Mouse (Mus musculus): ENCODE data around the gene Car12.

The Car12 gene

DNA sequence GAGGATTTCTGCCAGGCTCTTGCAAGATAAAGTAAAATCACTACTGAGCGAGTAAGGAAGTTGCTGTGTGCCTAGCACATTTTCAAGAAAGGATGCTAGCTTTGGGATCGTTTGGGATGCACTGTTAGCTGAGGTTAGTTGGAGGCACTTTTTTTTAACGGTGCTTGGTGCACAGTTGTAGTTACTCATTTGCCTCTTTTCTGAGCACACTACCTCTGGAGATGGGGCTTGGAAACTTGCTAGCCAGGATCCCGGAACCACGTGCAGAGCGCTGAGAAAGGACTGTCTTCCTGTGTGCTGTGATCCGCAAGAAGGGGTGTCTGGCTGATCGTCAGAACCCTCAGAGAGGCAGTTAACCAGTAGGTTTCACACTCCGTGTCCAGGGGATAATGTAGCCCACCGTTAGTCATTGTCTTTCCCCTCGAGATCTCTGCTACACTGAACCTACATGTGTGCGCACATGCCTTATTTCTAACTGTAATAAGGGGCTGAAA lies 583 bp downstream of the Car12 start:
- DNase-seq, result peak in 1 of 2 experiments; percentile 20

DNA sequence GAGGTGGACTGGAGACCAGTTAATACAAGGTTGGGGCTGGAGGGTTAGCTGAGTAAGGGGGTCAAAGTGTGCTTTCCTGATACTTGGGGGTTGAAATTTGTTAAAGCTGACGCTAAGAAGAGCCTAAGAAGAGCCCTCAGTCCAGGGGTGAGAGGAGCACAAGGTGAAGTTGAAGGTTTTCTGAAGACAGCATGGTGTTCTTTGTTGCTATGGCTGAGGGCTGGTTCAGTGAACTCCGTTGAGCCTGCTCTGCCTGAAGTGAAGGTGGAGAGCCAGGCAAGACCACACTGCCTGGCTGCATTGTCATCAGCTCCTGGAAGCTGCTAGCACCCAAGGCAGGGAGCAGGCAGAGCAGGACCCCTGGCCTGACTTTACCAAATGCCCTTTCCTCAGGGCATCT lies 1.9 kb downstream of the Car12 start:
- DNase-seq, result no peak

DNA sequence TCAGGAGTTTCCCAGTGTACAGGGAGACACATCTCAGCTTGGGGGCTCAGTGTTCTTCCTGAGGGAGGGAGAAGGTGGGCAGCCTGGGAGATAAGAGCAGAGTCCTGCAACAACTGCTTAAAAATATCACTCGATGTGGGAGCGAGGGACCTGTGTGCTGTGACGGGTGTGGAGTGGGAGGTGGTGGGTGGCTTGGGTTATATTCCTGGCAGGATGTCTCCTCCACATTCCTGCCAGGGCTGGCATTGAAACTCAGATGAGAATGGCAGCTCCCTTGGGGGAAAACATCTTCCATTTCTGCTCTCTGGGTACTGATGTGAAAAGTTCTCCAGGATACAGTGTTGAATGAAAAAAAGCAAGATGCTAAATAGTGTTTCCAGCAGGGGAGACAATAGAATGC lies 3.0 kb downstream of the Car12 start:
- DNase-seq, result no peak

DNA sequence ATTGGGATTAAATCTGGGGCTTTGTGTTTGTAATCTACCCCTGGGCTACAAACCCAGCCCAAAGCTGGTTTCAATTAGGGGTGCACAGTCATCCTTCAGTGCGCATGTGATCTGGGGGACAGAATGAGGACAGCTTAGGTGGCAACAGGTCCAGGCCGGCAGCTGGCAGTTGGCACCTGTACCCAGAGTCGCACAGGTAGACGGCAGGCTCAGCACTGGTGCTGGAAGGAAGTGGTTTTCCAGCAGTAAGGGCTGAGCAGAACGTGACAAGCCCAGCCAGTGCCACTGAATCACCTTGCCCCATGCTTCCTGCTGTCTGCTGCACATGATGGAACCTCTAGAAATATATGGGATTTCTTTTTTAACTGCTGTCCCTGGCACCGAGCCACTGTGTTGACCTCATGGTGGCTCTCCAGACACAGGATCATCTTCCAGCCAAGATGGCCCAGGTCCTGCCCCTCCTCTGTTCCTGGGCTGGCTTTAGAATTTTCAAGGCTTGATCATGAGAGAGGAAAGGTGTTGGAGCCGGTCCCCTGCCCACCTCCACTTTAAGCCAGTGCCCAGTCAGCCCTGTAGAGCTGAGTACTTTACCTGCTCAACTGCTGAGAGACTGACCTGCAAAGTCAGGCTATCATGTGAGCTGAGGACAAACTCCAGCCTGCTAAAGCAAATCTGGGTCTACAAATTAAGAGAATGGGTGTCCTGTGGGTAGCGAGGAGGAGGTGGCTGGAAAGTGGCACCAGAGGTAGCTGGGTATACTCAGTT lies 7.4 kb downstream of the Car12 start:
- peak in 1 of 2 experiments; percentile 36 for DNase-seq

DNA sequence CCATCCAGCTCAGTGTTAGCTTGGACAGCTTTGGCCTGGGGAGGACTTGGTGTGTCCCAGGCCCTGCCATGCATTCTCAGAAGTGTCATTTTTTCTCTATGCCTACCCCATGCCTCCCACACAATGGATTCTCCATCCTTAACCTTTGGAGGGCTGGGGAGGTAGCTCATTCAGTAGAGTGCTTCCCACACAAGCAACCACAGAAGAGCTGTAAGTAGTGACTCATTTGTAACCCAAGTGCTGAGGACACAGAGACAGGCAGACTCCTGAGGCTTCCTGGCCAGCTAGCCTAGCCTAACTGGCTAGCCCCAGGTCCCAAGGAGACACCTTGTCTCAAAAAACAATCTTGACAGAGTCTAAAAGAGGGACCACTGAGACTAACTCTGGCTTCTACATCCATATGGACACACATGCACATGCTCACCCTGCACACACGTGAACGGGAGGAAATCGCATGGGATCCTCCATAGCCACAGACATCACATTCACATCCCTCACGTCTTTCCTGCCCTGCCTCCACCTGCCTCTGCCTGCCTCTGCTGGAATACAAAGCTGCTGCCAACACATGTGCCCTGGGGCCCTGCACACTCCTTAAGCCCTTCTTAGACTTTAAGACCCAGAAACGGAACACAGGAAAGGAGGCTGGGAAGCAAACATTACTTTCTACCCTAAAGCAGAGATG lies 8.8 kb downstream of the Car12 start:
- no peak for DNase-seq

DNA sequence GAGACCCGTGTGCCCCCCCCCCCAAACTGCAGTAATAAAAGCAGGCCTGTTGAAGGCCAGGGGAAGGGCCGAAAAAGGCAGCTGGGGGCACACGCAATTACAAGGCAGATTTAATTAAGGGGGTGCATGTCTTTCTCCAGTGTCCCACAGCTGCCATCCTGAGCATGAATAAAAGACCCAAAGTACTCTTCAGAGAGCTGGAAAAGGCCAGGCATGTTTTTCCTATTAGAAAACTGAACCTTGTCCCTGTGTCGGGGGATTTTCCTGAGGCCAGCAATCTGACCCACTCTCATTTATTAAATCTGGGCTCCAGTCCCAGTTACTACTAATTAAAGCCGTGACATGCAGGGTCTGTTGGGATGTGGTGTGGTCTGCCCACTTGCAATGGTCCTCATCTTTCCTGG lies 9.4 kb downstream of the Car12 start:
- no peak for DNase-seq

DNA sequence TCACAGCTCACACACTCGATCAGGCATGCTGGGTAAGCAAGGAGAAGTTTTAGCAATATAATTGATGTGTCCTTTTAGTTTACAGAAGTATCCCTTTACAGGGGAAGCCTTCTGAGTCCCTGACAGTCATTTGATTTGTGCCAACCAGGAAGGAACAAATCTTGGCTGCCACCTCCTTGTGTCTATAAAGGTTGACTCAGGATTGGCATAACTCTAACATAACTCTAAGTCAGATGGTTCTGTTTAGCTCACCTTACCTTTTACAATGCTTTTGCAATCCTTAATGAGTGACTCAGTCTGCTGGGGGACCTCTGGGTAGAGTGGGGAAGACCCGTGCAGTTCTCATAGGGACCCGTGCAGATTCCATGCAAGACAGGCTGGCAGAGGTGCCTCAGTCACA lies 12.1 kb downstream of the Car12 start:
- DNase-seq, result no peak

DNA sequence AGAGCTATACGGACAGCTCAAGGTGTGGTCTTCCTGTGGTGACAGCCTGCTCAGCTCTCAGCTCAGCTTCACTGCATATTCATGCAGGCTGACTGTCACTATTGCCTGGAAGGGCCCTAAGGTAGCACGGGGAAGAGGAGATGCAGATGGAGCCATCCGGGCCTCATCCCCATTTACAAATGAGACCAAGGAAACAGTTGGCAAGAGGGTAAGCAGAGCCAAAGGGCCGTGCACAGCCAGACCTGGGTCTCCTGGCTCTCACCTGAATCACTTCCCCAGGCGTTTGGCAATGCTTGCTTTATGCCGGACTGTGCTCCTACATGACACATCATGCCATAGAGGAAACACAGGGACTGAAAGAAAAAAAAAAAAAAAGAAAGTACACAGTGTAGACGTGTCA lies 13.8 kb downstream of the Car12 start:
- DNase-seq, result peak; percentile 68 to 73

DNA sequence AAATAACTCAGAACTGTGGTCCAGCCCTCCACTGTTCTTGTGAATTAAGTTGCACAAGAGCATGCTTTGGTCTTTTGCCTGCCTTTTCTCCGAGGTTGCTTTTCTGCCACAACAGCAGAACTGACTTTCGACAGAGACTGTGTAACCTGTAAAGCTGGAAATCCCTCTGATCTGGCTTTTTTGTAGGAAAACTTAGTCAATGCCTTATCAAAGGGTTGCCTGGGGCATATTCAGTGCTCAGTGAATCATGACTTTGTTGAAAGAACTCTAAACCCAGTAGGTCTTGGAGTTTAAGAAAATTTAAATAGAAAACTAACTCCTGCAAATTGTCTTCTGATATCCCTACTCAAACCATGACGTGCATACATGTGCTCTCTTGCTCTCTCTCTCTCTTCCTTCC lies 17.1 kb downstream of the Car12 start:
- no peak for DNase-seq

DNA sequence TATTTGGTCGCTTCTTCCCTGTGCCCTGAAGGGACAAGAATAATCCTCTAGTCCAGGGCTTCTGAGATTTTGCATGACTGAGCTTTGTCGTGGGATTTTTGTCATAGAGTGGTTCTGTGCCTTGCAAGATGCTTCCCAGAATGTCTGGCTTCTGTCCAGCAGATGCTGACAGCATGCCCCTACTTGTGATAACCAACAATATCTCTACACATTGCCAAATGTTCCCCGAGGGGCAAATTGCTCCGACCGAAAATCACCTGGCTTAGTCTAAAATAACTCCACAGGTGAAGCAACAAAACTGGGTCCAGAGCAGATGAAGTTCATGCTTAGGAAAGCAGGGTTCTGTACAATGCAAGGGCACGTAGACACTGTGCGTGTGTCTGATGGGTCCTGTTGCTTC lies 17.8 kb downstream of the Car12 start:
- peak in 1 of 2 experiments; percentile 22 for DNase-seq

DNA sequence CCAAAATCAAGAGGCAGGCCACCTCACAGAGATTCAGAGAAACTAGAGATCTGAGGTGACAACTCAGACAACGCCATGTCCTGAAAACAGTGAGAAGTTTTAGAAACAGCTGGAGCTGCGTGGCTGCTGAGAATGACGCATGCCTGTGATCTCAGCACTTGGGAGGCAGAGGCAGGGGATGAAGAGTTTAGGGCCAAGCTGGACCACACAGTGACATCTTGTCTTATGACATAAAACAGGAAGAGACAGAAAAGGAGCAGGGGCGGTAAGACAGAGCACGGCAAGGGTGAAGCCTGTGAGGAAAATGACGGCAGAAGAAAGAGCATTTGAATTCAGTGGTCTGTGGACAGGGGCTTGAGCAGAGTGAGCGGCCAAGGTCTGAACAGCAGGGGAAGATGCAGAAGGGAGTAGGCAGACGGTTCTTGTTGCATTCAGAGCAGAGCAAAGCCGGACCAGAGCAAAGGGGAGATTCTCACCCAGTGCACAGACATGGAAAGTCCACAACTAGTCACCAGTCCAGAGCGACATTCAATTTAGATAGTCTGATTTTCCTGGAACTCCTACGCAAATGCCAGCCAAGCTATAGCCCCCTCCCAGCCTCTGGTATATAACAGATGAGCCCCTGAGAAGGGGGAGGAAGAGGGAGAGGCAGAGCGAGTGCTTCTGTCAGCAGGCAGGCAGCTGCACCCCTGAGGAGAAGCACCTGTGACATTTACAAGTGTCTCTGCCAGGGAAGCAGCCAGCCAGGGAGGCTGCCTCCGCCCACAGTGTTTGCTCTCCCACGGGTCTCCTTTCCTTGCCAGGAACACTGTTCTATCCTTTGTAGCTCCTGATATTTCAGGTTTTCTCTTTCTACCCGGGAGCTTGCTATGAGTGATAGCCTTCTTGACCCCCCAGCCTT lies 19.6 kb downstream of the Car12 start:
- DNase-seq, result peak; percentile 90

DNA sequence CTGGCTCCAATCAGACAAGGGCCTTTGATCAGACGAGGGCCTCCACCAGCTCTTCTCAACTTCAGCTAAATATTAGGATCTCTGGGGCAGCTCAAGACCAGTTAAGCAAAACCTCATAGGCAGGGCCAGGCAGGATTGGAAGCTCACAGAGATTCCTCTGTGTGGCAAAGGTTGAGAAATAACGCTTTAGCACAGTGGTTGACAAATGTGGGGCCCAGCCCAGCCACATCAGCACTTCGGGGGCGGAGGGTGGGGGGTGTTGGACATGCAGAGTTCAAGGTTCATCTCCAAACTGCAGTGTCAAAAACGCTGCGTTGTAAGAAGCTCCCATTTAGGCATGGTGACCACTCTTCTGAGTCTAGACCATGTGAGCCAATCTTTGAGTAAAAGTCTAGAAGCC lies 21.1 kb downstream of the Car12 start:
- DNase-seq, result no peak

DNA sequence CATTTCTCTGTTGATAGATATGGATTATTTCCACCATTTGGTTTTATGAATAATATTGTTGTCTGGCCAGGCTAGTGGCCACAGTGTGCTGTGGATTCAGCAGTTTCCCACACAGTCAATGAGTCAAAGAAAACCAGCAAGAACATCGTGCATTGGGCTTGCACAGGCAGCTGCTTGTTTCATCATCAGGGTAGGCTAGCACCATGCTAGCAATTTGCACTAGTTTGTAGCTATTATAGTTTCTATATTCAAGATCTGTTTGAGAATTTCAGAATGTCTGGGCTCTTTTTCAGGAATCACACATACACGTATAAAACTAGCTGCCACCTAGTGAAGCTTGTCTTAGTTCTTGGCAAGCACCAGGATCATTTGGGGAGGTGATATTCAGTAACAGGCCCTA lies 21.6 kb downstream of the Car12 start:
- DNase-seq, result no peak

DNA sequence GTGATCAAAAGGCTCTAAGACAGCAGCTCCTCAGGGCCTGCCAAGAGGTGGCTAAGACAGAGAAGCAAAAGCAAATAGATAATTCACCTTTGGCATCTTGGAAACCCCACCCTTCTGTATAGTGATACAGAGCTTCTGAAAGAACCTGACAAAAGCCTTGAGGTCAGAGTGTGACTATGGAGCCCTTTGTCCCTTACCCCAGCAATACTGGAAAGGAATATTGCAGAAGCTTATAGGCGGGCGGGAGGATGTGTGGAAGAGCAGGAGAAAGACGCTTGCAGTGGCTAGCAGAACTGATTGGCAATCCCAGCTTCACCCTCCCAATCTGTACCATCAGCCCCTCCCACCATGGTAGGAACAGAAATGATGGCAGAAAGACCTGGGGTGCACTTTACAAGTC lies 22.5 kb downstream of the Car12 start:
- no peak for DNase-seq

DNA sequence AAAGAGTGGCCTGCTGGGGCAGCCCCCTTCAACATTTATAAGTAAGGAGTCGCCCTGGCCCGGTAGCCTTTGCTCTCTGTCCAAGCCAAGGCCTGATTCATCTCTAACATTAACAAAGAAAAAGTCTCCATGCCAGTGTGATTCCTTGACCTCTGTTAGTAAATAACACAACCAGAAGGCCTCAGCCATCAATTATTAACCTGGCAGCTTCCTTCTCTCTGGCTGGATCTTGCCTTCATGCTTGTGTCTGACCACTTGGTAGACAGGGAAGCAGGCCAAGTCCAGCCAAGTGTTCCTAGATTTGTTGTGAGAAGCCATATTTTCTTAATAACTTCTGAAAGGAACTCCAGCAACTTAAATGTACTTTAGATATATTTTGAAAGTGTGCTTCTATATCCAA lies 23.1 kb downstream of the Car12 start:
- peak in 1 of 2 experiments; percentile 31 for DNase-seq

DNA sequence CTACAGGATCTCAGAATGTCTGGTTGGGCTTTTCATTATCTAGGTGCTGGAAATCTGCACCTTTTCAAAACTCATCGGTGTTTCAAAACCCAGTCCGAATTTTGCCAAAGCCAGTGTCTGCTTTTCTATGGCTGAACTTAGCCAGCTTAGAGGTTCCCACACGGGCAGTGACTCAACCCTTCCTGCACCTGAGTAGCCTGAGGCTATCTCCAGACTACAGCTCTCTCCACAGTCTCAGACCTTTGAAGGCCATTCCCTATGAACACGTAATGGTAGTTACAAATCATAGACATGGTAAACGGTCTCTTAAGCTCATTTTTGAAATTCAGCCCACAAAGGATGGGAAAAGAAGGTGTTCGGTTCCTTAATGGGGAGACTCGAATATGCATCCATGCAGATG lies 26.0 kb downstream of the Car12 start:
- DNase-seq, result no peak

DNA sequence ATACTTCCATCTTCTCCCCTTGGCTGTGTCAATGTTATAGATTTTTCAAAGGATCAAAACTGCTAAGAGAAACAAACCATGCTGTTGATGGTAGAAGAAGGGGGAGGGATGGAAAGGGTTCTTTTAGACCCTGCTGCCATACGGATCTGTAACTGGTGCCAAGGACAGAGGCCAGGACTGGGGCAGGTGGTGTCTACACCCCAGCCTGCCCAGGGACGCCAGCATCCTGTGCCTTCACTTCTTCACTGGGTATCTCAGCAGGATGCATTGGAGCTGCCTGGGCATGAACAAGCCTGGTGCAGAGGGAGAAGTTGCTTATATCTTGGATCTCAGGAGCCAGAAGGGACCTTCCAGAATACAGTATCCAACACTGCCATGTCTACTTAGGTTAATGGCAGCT lies 31.0 kb downstream of the Car12 start:
- DNase-seq, result peak in 1 of 2 experiments; percentile 39

DNA sequence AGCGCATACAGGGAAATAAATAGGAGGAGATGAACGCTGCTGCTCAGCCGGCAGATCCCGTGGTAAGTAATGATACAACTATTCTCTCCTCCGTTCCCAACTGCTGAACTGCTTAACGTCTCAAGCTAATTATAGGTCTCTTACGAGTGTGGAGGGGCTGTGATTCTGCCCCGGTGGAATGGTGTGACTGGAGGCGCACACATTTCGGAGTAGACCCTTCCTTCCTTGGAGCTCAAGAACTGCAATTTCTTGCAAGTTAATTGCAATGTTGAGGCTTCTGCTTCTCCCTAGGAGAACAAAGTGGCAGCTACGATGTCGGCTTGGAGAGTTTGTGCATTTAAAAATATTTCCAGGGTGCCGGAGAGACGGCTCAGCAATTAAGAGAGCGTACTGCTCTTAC lies 34.9 kb downstream of the Car12 start:
- no peak for DNase-seq

DNA sequence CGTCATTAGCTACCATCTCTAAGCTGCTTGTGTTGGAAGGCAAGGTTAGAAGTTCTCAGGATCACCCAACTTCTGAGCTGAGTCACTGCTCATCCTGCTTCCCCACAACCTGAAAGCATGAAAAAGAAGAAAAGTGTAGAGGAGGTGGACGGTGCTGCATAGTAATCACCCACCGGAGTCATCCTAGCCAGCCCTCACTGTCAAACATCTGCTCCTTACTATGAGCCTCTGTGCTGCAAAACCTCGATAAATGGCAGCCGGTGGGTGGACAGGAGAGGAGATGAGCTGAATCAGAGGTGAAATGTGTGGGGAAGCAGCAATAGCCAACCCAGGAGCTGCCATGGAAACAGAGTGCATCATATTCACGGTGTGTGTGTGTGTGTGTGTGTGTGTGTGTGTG lies 39.4 kb downstream of the Car12 start:
- DNase-seq, result no peak

DNA sequence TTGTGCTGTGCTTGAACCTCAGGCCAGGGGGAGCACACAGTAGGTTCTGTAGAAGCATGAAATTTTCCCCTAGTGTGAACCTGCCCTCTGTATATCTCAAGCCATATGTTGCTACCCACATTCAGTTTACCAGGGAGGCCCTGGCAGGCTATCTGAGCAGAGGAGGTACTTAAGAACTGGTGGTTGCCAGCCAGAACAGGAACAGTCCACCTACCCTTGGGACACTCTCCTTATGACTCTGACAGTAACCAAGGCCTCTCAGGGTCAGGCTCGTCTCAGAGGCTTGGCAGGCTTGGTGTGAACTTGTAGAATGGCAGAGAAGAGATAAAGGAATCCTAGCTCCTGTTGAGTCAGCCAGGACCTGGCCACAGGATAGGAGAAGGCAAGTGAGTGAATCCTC lies 47.5 kb downstream of the Car12 start:
- no peak for DNase-seq

DNA sequence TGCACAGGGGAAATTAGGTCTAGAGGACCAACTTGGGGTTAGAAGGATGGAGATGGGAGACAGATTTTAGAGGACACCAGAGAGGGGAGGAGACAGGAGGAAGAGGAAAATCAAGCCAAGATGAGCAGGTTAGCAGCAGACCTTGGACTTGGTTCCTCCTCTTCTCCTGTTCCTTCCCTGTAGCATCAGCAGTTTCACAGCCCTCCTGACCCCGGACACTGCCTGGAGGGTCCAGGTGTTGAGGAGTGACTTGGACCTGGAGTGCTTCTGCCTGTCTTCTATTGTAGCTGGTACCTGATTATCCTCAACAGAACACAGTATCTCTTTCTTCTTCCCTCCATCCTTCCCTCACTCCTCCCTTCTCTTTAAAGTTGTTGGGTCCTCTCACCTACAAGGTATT lies 55.2 kb downstream of the Car12 start:
- DNase-seq, result no peak

DNA sequence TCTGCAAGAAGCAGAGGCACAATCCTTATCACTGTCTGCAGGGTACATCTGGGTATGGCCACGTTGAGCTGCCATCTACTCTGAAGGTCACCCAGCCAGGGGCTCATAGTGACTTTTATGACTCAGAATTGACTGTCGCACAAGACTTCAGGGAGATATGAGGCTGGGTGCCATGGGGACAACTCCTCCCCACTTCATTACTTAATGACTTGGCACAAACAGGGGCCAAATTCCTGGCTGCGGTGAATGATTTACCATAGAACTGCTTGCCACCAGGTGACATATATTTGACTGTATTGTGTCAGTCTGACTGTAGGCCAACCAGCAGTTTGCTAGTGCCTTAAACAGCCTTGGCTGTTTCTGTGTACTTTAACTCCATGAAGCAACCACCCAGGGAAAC lies 55.8 kb downstream of the Car12 start:
- DNase-seq, result no peak

DNA sequence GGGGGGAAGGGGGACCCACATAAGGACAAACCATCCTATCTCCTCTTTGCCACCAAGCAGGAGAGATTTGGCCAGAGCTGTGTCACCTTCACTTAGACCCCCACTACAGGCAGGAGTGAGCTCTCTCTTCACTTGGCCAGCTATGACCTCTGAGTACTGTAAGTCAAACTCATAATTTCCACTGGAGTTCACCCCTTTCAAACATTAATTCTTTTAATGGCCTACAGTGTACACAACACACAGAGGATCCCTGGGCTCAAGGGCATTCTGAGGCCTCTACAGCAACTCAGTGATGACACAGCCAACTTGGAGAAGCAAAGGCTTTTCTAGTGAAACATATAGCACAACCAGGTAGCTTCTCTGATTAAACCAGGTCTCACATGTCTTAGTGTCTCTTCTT lies 57.2 kb downstream of the Car12 start:
- no peak for DNase-seq
